In genomic region chr17:48538328-48538727, GRCm38 (mm10) we compare ENCODE assay signal across 8 mouse cellular contexts.
DNase-seq lines count a peak whose midpoint lies in the region; TF ChIP-seq lines count a peak whose summit lies in the region.
"Had no signal": no experiment of that assay in that cellular context is flagged by ENCODE, and none has a peak within 500 bp of the region (broad histone marks: within the 10 kb centered on the region; RNA-seq: fewer than 3 reads in every experiment).

No protein-coding gene starts in this region.

- H3K4me3 ChIP-seq in kidney, adult 2 months (ENCODE audit: insufficient read depth, low read depth, low read length), result no peak overlapping the region
- no peak overlapping the region for H3K4me3 ChIP-seq in ES-E14 (ENCODE audit: insufficient read depth in 1 of 2, low read depth in 1 of 2, low read length in 2 of 2, poor library complexity in 1 of 2, severe bottlenecking in 1 of 2)
- H3K4me3 ChIP-seq: liver, embryonic 15.5 days had no signal

- in situ Hi-C loops in ES-E14 (cut with MboI; ENCODE audit: low sequenced_read_pairs in 2 of 2, unreplicated experiment in 2 of 2), result no loop called here

- H3K4me1 ChIP-seq in kidney, adult 2 months (ENCODE audit: control insufficient read depth, insufficient read depth, low read length), result 0 out of 2 replicates have a peak, but pooled peaks cover 1% of the 10 kb centered on the region
- peaks cover 0 to under 1% of the 10 kb centered on the region in 2 experiments; a peak in 1 of 4 replicates for H3K4me1 ChIP-seq in ES-E14 (ENCODE audit: control insufficient read depth in 2 of 2, insufficient read depth in 2 of 2, low read length in 2 of 2, poor library complexity in 1 of 2)
- H3K4me1 ChIP-seq: liver, embryonic 15.5 days had no signal

- H3K36me3 ChIP-seq in kidney, adult 2 months (ENCODE audit: control insufficient read depth, insufficient read depth, low read length), result no peaks in the 10 kb centered on the region
- H3K36me3 ChIP-seq in ES-E14 (ENCODE audit: control insufficient read depth, insufficient read depth, low read length, poor library complexity, severe bottlenecking), result no peaks in the 10 kb centered on the region
- H3K36me3 ChIP-seq: liver, embryonic 15.5 days had no signal

- 81% methylated on average over 5 of the region's 5 CpGs for WGBS in kidney, adult 2 months

- H3K27me3 ChIP-seq in kidney, adult 2 months (replicated peaks; ENCODE audit: control insufficient read depth, insufficient read depth, low read length), result no peaks in the 10 kb centered on the region
- H3K27me3 ChIP-seq: liver, embryonic 15.5 days had no signal

- H3K27ac ChIP-seq in kidney, adult 2 months (ENCODE audit: insufficient read depth, low read depth, low read length), result no peak overlapping the region
- no peak overlapping the region for H3K27ac ChIP-seq in ES-E14 (ENCODE audit: insufficient read depth, low read depth, low read length, poor library complexity, severe bottlenecking)
- H3K27ac ChIP-seq: liver, embryonic 15.5 days had no signal

- TF ChIP-seq CTCF in kidney, adult 2 months (conservative IDR thresholded peaks at IDR 0.05; ENCODE audit: insufficient read depth, insufficient read length, low read depth, low read length), result peak; percentile 44

- DNase-seq in kidney, adult 2 months, result peak; percentile 51
- DNase-seq in kidney, adult 11 months, result no peak
- peak; percentile 48 for DNase-seq in B cell, adult 2 months
- peak; percentile 48 for DNase-seq in ES-E14 (ENCODE audit: low read depth, low spot score)
- peak; percentile 59 for DNase-seq in induced T-regulatory cell, adult 2 months (ENCODE audit: low read depth)
- peak; percentile 46 for DNase-seq in thymus, postnatal 14 days
- DNase-seq in adrenal gland, postnatal 25 days, result no peak

- TF ChIP-seq POLR2A in kidney, adult 2 months (IDR thresholded peaks at IDR 0.05; ENCODE audit: low read depth, low read length), result no peak

- H3K9me3 ChIP-seq in ES-E14 (ENCODE audit: control insufficient read depth, insufficient read depth, low read depth, low read length), result no peaks in the 10 kb centered on the region
- H3K9me3 ChIP-seq: liver, embryonic 15.5 days had no signal

- no peak overlapping the region for H3K9ac ChIP-seq in ES-E14 (ENCODE audit: insufficient read depth, low read depth, low read length, poor library complexity, severe bottlenecking)
- H3K9ac ChIP-seq: liver, embryonic 15.5 days had no signal

TF ChIP-seq in ES-E14, 5 proteins besides CTCF, POLR2A, EP300 and RAD21:
- TF ChIP-seq ZC3H11A (IDR thresholded peaks at IDR 0.05; ENCODE audit: borderline replicate concordance, low read depth, low read length) (peak; percentile 65; the same call in 1 of the 2 replicates), CHD2 (IDR thresholded peaks at IDR 0.05; ENCODE audit: low read depth, low read length) (no peak), ZNF384 (IDR thresholded peaks at IDR 0.05; ENCODE audit: low read depth, low read length) (no peak)
TF ChIP-seq in ES-E14: peak in this region for 1.

Comparison
In these comparisons a context has a peak if more than half of its experiments do, and no peak if none do; other contexts are left out.
1. DNase-seq: peak in kidney, adult 2 months (single experiment), B cell, adult 2 months (2 of 2), ES-E14 (single experiment), induced T-regulatory cell, adult 2 months (single experiment) and thymus, postnatal 14 days (single experiment); none in kidney, adult 11 months (single experiment) and adrenal gland, postnatal 25 days (single experiment).